Mouse (Mus musculus): ENCODE data around the gene Duxbl2.
"Not testable (repeated sequence)": the region's sequence is repeated elsewhere in the genome, so short reads cannot be mapped to it uniquely, and the experiment has no call there.

The Duxbl2 gene

DNA sequence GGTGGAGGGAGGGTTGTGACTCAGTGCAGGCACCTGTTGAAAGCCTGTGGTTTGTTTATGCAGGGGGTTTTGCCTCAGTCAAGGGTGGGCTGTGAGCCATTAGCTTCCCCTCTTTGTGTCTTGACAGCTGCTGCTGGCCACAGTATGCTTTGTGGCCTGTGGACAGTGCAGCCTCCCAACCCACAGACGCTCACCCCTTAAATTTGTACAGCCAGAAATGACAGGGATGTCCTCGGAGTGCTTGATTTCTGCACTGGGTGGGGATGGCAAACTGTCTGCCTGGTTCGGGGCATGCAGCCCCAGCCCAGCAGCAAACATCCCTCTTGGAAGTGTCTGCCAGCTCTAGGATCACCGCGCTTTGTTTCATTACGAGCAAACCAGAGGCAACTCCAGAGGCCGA lies at the start of gene Duxbl2:
Duxbl2 (plus strand) TSS at position 200 of the 400 bp plus-strand sequence.
- DNase-seq: not testable (repeated sequence)

DNA sequence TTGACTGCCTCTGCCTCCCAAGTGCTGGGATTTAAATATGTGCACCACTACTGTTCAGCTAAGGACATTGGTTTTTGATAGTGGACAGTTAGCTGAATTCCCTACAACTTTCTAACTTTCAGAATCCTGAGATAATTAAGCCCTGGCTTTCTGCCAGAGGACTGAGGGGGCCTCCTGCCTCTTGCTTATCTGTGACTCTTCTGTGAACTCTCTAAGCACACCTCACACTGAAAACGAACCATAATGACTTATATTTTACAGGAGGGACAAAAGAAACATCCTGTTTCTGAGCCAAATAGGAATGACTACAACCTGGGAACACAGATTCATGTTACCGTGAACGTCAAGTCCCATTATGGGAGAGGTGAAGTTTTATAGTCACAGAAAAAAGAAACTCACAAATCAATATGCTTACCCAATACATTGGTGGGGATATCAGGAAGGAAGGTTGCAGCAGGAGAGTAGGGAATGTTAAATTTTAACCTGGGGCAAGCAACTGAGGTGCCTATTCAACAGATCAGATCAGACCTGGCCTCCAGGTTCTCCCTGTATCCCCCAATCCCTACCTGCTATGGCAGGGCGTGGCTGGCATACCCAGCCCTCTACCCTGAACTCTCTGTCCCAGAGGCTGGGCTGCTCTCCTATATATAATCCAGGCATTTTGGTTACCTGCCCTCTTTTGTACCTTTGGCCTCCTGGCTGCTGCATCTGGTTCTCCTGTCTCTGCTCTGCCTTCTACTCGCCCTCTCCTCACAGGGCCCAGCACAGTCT lies 41.3 kb upstream of the Duxbl2 start:
- not testable (repeated sequence) for DNase-seq

DNA sequence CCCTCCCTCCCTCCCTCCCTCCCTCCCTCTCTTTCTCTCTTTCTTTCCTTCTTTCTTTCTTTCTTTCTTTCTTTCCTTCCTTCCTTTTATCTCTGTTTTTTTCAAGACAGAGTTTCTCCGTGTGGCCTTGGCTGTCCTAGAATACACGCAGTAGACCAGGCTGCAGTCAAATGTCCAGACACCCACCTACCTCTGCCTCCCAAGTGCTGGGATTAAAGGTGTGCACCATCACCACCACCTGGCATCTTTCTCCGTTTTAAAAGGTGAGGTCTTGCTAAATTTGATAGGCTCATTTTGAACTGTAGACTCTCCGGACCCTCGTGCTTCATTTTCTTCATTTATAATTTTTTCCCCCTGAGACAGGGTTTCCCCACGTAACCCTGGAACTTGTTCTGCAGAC lies 36.9 kb upstream of the Duxbl2 start, which contains the start of gene Cphx2:
Cphx2 (plus strand) TSS at position 301 of the 400 bp plus-strand sequence.
- not testable (repeated sequence) for DNase-seq

DNA sequence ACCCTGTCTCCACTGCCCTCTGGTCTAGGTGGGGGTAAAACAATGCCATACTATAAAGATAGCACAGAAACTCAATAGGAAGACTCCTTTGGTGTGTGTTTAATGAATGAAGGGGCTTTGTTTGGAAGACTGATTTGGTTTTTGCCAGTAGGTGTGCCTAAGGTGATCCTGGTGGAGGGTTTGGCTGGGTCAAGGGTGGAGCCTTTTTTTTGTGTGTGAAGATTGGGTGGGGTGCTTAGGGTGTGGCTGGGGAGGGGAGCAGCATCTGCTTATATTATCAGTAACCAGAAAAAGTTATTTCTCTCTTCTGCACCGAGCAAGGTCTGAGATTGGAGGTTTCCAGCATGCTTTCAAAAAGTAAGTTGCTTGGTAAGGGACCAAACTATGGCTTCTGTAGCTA lies 36.2 kb upstream of the Duxbl2 start, which contains the start of gene Cphx3:
Cphx3 (plus strand) TSS at position 301 of the 400 bp plus-strand sequence.
- DNase-seq: not testable (repeated sequence)

DNA sequence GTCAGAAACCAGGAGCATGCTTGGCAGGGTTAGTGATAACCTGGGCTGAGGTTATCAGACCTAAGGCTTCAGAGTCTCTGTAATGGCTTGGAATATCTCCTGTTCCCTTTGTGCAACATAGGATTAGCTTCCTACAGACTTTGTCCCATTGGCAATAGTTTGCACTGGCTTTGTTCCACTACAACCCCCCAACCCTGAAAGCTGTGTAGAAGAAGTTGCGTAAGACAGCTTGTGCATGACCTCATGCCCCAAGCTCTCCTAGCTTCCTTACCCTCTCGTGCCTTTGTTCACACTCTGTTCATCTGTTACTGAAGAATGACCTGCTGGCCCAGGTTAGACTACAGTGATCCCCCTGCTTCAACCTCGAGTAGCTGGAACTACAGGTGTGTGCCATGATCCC lies 20.5 kb upstream of the Duxbl2 start:
- DNase-seq: not testable (repeated sequence)

DNA sequence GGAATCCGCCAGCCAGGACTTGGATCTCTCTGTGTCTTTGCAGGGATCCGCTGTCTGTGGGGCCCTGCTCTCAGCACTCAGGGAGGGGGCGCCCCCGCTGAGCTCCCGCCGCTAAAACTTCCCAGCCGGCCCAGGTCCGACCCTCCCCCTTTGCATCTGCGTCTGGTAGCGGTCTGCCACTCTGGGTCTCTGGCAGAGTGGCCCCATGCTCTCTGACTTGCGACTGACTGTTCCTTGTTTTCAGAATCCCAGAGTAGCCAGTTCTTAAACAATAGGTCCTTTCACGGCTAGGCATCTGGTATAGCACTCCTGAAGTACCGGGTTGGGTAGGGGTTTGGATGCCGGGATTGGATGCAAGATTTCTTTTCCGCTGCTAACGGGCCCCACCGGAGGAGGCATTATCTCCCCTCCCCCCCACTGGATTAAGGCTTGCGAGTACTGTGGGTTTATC lies 426 bp downstream of the Duxbl2 start:
- DNase-seq: not testable (repeated sequence)

DNA sequence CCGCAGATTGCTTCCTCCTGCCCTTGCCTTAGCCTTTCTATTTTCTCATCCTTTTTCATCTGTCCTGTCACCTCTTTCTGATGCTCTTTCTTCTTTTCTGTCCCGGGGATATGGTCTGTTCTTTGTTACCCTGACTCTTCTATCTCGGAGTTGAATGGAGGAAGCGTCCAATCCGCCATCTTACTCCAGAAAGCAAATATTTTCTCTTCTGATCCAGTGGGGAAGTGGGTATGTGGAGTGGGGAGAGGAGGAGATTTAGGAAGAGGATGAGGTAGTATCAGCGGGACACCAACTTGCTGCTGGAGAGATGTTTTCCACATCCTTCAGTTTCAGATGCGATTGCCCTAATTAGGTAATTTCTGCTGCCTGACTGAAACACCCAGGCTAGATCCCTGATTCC lies 946 bp downstream of the Duxbl2 start:
- DNase-seq: not testable (repeated sequence)

DNA sequence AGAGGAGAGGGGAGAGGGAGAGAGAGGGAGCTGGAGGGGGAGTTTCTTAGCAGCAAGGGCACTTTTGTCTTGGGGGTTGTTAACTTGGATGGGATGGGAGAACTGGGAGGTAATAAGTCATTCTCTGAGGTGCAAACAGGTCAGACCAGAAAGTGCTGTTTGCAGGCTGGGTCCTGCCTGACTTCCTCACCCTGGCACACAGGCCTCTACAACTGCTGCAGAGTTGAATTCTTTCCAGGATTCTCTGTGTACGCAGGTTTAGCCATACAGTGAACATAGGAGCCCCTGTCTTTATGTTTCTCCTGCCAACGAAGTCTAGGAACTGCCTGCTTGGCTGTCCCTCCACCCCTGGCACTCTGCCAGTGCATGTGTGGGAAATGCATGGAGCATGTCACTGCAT lies 28.9 kb downstream of the Duxbl2 start:
- DNase-seq: not testable (repeated sequence)

DNA sequence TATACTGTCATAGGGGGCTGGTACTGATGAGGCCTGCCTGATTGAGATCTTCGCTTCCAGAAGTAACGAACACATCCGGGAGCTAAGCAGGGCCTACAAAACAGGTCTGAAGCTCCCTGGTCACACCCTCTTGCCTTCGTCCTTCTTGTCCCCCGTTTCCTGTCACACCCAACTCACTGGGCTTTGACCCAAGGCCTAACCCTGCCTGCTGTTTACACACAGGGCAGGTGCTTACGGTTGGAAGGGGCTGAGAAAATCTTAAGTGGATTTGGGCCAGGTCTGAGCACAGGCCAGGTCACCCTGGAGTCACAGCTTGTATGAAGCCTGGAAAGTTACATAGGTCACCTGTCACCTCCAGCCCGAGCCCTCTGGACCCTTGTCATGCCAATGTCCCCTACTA lies 37.9 kb downstream of the Duxbl2 start:
- not testable (repeated sequence) for DNase-seq

DNA sequence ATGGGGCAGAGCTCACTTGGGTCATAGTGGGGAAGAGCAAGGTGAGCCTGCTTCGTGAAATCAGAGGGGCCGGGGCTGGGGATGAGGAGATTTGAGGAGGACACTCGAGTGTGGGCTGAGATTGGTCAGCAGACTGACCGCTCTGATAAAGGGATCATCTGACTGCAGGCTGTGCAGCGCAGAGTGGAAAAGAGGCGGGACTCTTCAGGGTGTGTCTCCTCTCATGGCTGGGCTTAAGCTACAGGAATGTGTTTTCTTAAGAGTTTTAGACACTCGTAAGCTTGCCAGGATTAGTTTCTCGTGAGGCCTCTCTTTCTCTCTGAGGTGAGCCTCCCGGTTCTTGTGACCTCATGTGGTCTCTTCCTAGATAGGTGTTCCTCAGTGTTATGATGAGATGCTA lies 43.0 kb downstream of the Duxbl2 start:
- not testable (repeated sequence) for DNase-seq

DNA sequence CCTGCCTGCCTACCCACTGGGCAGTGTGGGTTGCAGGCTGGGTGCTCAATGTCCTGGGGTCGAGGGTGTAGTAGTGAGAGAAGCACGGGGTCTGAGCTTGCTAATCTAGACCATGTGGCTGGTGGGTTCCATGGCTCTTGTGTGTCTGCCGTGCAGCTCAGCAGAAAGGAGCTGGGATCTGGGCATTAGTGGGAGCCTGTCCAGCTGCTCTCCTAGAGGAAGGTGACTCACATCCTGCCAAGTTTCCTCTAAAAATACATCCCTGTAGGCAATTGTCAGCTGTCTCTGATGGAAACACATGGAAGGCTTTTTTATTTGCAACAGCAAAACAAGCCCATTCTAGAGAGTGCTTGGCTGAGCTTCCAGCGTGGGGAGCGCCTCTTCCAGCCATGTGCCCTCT lies 44.3 kb downstream of the Duxbl2 start:
- DNase-seq: not testable (repeated sequence)

DNA sequence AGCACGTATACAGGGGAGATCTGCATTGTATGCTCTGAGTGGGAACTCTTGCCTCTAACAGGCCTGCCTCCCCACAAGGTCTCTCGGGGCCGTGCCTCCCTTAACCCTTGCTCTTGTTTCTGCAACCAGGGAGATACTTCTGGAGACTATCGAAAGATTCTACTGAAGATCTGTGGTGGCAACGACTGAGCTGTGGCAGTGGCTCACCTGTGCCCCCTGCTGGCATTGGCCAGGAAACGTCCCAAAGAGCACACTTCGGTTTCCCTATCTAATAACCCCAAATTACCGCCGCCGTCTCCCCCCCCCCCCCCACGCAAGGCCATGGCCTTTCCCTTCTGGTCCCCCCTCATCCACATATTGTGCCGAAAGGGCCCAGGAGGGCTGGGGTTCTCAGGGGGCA lies 47.1 kb downstream of the Duxbl2 start:
- not testable (repeated sequence) for DNase-seq

DNA sequence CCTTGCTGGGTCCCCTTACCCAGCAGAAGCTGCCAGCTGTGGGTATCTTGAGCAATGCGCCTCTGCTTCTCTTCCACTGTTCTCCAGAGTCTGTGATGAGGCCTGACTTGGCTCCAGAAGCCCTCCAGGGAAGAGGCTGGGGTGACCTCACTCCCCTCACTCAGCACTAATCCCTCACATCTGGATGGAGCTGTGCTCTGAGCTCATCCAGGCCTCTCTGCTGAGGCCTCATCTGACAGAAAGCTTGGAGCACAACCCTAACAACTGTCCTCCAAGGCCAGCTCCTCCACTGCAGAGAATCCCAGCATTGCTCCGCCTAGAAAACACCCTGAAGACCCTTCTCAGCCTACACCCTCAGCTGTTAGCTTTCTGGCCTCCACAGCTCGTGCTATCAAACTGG lies 55.8 kb downstream of the Duxbl2 start:
- DNase-seq: not testable (repeated sequence)

DNA sequence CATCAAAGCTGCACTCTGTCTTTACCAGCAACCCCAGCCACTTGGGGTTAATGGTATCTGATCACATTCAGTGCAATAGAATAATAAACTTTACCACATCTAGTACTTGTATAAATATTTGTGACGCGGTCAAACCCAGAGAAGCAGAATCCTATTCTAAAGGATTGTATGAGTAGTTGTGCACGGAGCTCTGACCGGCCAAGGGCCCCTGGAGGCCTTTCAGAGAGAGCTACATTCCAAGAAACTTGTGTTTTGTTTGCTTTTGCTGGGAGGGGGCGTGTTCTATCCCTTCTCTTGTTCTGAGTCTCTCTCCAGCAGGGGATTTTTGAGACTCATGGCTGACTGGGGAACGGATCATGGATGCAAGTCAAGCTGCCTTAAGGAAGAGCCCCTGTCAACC lies 56.9 kb downstream of the Duxbl2 start:
- not testable (repeated sequence) for DNase-seq
